Mouse (Mus musculus): Measurements from ENCODE around the gene Sec22c.

Gene Sec22c

DNA sequence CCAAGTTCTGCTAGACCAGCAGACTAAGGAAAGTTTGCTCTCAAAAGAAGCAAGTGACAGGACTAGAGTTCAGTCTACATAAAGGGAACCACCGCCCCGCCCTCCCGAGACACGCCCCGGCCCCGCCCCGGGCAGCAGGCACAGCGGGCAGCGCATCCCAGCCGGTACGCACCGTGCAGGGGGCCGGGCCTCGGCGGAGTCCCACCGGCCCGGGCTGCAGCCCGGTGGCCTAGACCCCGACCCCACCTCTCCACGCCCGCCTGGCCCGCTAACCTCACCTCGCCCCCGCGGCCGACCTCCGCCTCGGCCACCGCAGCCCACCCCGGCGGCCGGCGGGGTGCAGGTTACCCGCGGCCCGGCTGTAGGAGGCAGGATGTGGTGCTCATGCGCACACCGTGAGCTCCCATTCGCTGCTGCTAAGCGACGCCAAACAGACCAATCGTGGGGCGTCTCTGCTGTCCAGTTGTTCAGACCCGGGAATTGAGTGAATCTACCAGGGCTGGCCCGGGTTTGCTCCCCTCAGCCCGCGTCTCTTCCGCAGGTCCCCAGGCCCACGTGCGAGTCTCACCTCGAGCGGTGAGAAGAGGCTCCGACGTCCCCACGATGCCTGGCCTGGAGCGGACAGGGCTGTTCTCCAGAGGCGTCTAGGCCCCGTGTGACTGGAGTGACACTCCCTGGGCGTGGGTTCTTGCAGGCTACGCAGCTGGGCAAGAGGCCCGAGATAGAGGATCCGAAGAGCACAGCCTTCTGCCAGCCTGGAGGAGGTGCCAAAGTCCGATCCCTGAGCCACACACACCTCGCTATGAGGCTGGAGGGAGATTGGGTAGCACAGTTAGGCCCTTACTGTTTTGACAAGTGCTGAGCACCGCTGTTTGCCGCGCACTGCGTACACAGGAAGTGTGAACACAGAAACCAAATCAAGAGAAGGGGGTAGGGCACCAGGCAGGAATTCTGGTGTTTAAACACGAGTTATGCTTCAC is at the start of gene Sec22c:
Sec22c (minus strand) TSS at position 845 of the 980 bp plus-strand sequence.
- DNase-seq: peak; percentile 95

DNA sequence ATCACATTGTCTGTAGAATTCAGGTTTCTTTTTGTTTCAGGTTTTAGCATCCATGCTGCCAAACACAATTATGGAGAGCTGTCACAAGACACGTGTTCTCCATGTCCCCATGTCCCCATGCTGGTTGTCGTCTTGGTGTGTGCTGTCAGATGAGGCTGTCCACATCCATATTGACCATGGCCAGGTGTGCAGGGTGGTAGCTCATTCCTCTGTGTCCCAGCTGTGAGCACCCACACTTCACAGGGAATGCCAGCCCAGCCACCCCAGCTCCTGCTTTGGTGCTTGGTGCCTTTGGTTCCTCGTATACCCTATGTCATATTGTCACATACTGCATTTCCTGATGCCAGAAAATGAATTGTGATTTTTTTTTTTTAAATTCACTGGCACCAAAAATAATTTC is 49.3 kb upstream of the Sec22c start:
- DNase-seq: no peak

DNA sequence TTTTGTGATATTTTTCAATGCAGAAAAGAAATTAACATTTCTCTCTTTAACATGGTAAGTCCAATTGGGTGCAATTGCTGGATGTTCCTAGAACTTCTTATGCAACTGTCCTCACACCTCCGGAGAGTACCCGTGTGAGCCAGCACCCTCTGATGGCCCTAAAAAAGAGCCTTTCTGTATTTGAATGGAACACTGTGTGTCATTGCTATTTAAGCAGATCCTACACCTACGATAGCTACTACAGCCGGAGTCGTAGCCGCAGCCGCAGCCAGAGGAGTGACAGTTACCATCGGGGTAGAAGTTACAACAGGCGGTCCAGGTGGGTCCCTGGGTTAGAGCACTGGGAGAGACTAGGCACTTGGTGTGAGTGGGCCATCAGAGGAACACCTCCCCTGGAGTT is 47.5 kb upstream of the Sec22c start:
- no peak for DNase-seq

DNA sequence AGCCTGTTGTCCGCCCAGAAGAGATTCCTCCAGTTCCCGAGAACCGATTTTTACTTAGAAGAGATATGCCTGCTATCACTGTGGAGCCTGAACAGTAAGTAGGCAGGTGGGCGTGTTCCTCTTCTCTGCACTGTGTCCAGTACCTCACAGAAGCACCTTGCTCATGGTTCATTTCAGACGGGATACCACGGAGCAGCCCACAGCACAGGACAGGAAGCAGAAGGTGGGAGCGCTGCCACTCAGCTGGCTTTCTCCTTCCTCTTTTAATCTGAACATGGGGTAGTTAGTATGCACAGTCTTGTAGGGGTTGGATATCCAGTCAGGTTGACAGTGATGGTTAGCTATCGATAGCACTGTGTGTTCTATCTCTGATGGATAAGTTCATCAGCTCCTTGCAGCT is 38.8 kb upstream of the Sec22c start:
- no peak for DNase-seq

DNA sequence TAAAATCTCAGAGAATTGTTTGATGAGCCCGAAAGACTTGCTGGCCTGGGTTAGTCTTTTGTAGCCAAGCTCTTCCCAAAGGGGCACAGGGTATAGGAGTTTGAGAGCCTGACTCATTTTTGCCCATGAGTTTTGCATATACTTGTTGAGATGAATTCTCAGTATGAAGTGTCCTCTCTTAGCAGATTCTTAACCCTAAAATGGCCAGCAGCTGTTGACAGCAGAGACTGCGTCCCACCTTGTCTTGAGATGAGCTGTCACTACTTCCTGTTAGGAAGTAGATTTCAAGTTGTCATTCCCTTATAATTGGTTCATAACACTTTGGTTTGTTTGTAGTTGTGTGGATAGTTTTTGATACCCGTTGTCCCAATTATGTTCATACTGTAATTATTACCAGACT is 35.9 kb upstream of the Sec22c start:
- DNase-seq: no peak

DNA sequence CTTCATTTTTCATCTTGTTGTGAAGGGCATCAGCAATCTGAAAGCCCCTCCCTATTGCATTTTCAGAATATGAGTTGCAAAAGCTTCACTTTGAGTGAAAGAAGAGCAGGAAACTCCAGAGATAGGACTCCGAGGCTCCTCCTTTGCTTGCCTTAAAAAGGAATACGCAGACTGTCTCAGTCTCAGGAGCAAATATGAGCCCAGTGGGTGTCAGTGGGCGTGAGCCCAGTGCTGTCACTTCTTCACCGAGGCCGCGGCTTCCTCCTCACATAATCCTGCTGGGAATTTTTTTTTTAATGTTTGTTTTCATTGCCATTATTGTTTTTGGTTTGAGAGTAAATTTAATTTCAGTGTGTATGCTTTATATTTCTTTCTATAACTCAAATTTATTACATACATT is 35.2 kb upstream of the Sec22c start:
- DNase-seq: no peak

DNA sequence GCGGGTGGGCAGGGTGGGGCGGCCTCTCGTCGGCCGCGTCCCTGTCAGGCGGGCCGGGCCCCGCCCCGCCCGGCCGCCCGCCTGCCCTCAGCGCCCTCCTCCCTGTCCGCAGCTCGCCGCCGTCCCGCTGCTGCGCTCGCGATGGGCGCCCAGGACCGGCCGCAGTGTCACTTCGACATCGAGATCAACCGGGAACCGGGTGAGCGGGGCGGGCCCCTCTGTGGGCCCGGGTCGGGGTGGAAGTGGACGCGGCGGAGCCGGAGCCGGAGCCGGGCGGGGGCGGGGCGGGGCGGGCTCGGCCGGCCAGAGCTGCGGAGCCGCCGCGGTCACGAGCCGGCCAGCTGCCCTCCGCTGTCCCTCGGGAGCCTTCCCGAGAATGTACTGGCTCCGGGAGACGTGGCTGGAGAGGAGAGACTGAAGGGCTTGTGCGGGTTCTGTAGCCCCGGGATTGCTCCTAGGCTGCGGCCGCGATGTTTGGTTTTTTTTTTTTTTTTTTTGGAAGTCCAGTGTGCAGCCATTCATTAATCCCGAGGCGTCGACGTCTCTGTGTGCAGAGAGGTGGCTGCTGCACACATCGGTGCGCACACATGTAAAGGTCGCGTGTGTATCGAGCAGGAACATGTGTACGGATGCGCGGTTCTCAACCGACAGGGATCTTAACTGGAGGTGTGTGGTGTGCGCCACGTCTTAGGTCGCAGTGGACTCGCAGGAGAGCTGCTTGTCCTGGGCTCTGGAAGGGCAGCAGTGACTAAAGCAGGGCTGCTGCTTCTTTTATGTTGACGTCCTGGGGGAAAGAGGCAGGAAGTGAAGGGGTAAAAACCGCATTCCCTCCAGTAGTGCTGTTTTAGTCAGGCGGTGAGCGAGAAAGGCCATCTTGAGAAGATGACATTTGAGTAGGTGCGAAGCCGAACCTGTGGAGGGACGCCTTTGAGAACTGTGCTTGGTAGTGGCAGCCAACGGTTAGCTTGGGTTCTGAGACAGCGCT is 14.3 kb upstream of the Sec22c start:
- peak; percentile 26 for DNase-seq

DNA sequence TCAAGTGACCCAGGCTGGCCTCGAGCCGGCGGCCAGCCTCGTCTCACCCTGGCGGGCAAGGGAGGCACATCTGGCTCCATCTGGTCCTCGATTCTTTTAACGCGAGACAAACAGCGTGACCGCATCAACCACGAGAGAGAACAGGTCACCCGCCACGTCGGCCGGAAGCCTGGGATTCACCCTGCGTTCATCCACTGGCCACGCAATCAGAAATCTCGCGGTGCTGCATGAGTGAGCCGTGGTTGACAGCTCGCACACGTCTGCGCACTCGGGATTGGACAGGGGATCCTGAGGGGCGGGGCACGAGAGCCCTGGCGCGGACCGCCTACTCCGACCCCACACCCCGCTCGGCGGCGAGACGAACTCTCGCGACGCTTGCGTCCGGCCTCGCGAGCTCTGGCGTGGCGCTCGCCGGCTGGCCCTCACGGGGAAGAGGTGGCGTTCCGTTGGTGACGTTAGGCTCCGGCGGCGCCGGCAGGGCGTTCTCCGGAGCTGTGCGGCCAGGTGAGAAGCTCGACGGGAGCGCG is 13.6 kb upstream of the Sec22c start, which contains the start of gene Nktr:
Nktr (plus strand) TSS at position 378 of the 527 bp plus-strand sequence.
- peak; percentile 99 for DNase-seq

DNA sequence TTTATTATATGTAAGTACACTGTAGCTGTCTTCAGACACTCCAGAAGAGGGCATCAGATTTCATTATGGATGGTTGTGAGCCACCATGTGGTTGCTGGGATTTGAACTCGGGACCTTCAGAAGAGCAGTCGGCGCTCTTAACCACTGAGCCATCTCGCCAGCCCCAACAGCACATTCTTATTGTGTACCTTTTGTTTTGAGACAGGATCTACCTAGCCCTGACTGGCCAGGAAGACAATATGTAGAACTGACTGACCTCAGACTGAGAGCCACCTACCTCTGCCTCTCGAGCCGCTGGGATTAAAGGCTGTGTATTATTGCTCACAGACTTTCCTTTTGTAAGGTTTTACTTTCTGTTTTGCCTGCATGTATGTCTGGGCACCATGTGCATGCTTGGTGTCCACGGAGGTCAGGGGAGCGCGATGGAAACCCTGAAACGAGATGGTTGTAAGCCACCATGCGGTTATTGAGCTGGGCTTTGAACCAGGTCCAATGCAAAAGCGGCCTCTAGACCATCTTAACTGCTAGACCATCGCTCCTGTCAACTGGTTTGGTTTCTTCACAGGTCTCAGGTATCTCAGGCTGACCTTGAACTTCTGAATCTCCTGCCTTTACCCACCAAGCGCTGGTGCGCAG is 12.9 kb upstream of the Sec22c start:
- DNase-seq: peak; percentile 24

DNA sequence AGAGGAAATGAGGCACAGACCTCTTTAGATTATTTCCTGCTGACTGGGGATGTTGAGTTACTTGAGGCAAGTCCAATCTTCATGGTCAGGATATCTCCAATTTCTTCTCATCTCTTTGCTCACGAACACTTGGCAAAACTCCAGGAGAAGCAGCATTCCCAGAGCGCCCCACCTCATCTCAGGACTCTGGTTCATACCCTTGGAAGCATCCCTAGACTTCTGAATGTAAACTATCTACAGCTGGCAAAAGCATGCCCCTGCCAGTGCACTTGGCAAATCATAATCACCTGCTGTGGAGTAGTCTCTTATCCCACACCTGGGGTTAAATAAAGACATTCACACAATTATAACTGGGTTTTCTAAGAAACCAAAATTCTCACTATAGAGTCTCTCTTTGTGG is 11.8 kb upstream of the Sec22c start:
- no peak for DNase-seq

DNA sequence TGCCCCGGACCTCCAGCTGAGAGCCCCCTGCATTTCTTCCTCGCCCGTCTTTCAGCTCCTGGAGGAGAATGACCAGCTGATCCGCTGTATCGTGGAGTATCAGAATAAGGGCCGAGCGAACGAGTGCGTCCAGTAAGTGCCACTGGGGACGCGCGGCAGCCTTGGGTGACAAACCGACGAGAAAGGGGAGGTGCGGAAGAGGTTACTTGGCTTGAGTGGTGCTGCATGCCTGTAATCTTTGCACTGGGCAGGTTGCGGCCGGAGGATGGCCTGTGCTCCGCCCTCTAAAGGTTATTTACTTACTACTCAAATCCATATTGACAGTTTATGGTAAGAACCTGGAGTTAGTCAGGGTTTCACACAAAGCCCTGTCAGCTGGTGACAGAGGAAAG is 5.3 kb upstream of the Sec22c start:
- DNase-seq: peak; percentile 51

DNA sequence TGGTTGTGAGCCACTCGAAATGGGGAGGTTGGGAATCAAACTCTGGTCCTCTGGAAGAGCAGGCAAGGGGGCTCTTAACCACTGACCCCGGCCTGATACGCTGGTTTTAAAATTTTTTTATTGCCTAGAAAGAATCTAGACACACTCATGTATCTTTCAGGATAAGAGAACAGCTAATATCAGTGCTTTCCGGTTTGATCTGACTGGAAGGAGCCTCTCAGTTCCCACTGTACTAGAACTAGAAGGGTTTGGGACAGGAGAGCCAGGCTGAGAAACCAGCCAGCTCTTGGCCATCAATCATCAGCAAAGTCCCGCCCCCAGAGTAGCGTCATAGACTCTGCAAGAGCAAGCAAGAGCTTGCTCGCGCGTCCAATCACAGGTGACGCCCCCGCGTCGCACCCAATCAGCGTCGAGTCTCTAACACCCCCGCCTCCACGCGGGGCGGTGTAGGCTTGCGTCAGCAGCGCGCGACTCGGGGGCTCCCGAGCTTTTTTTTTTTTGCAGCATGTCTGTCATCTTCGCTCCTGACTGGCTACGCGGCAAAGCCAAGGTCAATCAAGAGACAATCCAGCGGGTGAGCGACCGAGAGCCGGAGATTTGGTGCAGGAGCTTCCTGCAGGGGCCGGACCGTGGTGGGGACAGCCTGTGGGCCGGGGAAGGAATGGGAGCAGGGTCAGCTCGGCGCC is 4.8 kb upstream of the Sec22c start, which contains the start of gene Ss18l2:
Ss18l2 (plus strand) TSS at position 432 of the 686 bp plus-strand sequence.
- peak; percentile 100 for DNase-seq

DNA sequence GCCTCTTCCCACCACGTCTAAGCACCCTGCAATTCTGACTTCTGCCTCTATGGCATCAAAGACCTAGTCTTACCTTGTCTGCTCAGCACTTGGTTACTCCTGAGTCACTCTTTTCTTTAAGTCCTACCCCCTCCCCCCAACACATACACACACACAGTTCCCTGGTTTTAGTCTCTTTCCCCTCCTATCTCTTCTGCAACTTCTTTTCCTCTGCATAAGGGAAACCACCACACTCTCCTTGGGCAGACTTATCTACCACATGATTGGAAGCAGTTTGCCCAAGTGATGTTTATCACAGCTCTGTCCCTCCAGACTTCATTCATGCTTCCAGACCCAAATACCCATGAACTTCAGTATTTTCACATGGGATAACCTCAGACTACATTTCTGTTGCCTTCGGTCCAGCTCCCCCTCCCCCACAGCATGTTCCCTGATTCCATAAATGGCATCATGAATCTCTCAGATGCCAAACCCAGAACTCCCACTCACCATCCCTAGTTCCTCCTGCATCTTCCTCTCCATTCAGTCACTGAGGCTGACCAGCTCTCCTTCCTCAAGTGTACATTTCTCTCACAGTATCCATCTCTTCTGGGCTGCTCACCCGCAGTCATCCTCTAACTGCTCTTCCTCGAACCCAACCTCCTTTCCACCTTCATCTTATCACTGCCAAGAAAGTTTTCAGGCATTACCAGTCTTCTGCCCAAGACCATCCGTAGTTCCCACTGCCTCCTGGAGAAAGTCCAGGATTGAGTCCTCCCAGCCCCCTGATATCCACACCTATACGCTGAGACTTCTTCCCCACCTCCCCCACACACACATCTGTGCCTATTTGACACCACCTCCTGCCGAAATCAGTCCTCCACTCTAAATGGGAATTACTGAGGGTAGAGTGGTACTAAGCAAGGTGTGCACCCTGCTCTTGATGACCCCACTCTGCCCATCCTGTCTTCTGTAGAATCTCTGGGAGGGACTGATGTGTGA is 3.5 kb upstream of the Sec22c start:
- peak; percentile 56 for DNase-seq

DNA sequence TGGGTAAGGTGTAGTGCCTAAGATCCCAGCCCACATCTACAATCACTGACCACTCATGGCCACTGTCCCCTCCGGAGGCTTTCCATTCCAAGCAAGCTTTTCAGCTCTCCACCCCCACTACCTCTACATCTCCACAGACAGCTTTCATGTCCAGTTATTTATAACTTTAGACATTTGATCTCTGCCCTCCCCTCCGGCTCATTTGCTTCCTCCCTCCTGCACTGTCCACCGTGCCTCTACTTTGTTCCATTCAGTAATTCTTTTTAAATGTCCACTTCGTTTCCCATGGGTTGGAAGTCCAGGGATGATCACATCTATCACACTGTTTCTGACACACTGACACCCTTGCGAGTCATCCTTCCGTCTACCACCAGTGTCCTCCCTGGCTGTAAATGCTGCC is 2.5 kb upstream of the Sec22c start:
- DNase-seq: no peak

DNA sequence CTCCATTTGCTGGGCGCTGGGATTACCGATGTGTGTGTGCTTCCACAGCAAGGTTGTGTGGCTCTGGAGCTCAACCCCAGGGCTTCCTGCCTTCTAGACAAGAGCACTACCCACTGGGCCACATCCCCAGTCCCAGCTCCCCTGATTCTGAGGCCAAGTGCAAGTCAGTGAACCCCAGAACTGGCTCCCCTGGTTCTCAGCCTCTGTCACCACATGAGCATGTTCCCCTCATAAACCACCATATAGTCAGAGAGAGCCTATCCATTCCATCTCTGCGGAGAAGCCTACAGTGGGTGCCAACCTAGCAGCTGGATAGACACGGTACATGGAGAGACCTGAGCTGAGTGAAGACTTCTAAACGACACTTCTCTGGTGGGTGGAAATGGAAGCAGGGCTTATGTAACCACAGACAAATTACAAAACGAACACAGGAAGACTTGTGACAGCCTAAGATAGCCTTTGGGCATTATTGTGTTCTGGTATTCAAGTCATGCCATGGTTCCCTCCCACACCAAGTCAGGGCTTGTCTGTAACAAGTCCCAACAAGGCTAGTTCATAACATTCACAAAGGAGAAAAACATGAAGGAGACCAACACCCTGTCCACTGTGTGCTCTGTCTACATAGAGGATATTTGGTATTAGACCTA is 862 bp upstream of the Sec22c start:
- DNase-seq: peak; percentile 35

DNA sequence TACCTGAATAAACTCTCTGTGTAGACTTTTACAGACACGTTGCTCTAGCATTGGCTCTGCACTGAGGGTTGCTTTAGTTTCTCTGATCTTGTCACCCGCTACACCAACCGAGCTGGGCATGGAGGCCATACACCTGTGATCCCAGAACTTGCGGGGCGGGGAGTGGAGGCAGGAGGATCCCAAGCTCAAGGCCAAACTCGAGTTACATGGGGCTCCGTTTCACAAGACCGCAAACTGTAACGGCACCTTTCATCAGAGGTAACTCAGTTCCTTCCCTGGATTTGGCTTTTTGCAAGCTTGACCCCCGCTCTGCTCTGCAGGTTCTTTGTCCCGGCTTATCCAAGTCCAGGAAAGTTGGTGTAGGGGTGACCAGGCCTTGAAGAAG is 1.0 kb downstream of the Sec22c start:
- no peak for DNase-seq

DNA sequence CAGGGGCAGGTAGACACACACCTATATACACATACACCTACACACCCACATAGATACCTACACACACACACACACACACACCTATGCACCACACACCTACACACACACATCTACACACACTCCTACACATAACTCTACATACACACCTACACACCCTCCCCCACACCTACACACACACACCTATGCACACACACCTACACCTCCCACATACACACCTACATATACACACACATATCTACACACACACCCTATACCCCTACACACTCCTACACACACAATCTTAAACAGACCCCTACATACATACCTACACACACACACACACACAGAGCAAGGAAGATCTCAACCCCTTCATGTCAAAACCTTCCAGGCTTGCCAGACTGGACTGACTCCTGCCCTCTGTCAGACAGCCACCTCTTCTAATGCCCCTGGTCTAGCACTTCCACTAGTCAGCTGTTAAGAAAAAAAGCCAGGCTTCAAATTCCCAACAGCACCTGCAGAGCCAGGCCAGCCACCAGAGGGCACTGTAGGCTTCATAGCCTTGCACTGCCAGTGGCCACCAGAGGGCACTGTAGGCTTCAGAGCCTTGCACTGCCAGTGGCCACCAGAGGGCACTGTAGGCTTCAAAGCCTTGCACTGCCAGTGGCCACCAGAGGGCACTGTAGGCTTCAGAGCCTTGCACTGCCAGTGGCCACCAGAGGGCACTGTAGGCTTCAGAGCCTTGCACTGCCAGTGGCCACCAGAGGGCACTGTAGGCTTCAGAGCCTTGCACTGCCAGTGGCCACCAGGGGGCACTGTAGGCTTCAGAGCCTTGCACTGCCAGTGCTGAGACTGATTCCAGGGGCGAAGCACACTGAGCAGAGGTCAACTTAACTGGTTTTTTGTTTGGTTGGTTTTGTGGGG is 7.9 kb downstream of the Sec22c start:
- DNase-seq: peak; percentile 80

DNA sequence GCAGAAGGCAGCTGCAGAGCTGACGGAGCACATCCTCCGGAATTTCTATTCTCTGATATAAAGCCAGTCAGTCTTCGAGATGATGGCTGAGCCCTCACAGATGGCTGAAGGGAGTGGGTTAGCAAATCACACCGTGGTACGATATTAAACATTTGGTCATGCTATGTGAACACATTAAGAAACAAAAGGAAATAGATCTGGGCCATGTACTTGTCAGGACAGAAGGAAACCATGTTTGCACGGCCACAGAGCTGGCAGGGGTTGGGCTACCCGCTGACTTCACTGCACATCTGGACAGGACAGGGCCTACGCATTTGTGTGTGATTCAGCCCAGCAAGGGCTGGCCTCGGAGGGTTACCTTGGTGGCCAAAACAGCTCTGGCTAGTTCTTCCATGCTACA is 8.7 kb downstream of the Sec22c start:
- DNase-seq: peak; percentile 37

DNA sequence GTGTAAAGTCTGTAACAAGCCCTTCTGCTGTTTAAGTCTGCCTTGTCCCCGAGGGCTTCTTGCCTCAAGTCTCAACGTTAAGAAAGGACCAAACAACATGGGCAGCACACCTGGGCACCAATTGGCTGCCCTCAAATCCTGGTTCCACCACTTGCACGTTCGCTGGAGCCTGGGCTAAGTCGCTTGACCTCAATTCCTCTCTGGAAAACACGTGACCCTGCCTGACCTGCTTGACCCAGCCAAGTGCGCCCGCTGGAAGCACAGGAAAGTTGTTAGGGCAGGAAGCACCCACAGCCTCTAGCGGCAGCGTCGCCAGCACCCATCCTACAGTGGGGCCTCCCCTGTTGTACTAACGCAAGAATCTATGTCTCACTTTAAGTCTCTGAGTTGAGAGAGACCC is 10.6 kb downstream of the Sec22c start:
- DNase-seq: peak; percentile 47
